Mouse (Mus musculus): ENCODE data around the gene Tfb2m. TPM values are rescaled to one million over a fixed set of nuclear protein-coding genes. Genes with fewer than 3 reads are reported as not detected.
A peak's percentile ranks its signal among the peaks of the same experiment; 100 is the strongest.

Gene Tfb2m
- polyA plus RNA-seq, 1 experiment from 2014 or later, result 31.0 TPM

GRCm38 (mm10) chr1:179488520-179488919 is 57.5 kb downstream of the Tfb2m start:
- ATAC-seq (ENCODE audit: insufficient read depth, low FRiP score), result no peak
- no peak overlapping the region for H3K27ac ChIP-seq (ENCODE audit: low read length)
- WGBS, result 88% methylated on average over 5 of the region's 5 CpGs

GRCm38 (mm10) chr1:179487990-179488389 is 58.1 kb downstream of the Tfb2m start:
- no peak overlapping the region for H3K27ac ChIP-seq (ENCODE audit: low read length)
- H3K9ac ChIP-seq (ENCODE audit: low read length), result no peak overlapping the region
- H3K36me3 ChIP-seq (ENCODE audit: control insufficient read depth, insufficient read depth, low read length), result no peaks in the 10 kb centered on the region
- H3K4me1 ChIP-seq (ENCODE audit: control insufficient read depth, insufficient read depth, low read length), result peaks cover 6% of the 10 kb centered on the region; the same call in 1 of the 2 replicates
- no peak overlapping the region for H3K4me3 ChIP-seq (replicated peaks; ENCODE audit: low read length)
- no peaks in the 10 kb centered on the region for H3K27me3 ChIP-seq (ENCODE audit: control insufficient read depth, insufficient read depth, low read length)
- no peak for ATAC-seq (ENCODE audit: insufficient read depth, low FRiP score)
- 46% methylated on average over 5 of the region's 5 CpGs for WGBS
- H3K9me3 ChIP-seq (replicated peaks; ENCODE audit: control insufficient read depth, low read length), result no peaks in the 10 kb centered on the region
- no peak overlapping the region for H3K4me2 ChIP-seq (ENCODE audit: low read depth, low read length)

More at GRCm38 (mm10) chr1:179488520-179488919, 57.5 kb downstream of the Tfb2m start:
- peaks cover 6% of the 10 kb centered on the region; the same call in 1 of the 2 replicates for H3K4me1 ChIP-seq (ENCODE audit: control insufficient read depth, insufficient read depth, low read length)
- H3K36me3 ChIP-seq (ENCODE audit: control insufficient read depth, insufficient read depth, low read length), result no peaks in the 10 kb centered on the region
- H3K9ac ChIP-seq (ENCODE audit: low read length), result no peak overlapping the region
- no peak overlapping the region for H3K4me2 ChIP-seq (ENCODE audit: low read depth, low read length)
- H3K4me3 ChIP-seq (replicated peaks; ENCODE audit: low read length), result no peak overlapping the region
- no peaks in the 10 kb centered on the region for H3K27me3 ChIP-seq (ENCODE audit: control insufficient read depth, insufficient read depth, low read length)
- H3K9me3 ChIP-seq (replicated peaks; ENCODE audit: control insufficient read depth, low read length), result no peaks in the 10 kb centered on the region

- H3K27ac ChIP-seq (ENCODE audit: low read length), result no peak overlapping the region
- no peak for ATAC-seq (ENCODE audit: insufficient read depth, low FRiP score)
- no peaks in the 10 kb centered on the region for H3K36me3 ChIP-seq (ENCODE audit: control insufficient read depth, insufficient read depth, low read length)
- H3K4me2 ChIP-seq (ENCODE audit: low read depth, low read length), result no peak overlapping the region
- no peak overlapping the region for H3K4me3 ChIP-seq (replicated peaks; ENCODE audit: low read length)
- H3K4me1 ChIP-seq (ENCODE audit: control insufficient read depth, insufficient read depth, low read length), result peaks cover 6% of the 10 kb centered on the region; the same call in 1 of the 2 replicates
- H3K9ac ChIP-seq (ENCODE audit: low read length), result no peak overlapping the region
- 78% methylated on average over 2 of the region's 2 CpGs for WGBS
- no peaks in the 10 kb centered on the region for H3K27me3 ChIP-seq (ENCODE audit: control insufficient read depth, insufficient read depth, low read length)
- no peaks in the 10 kb centered on the region for H3K9me3 ChIP-seq (replicated peaks; ENCODE audit: control insufficient read depth, low read length)
Measured at GRCm38 (mm10) chr1:179487238-179487637, 58.8 kb downstream of the Tfb2m start.

GRCm38 (mm10) chr1:179485784-179486540 is 60.1 kb downstream of the Tfb2m start:
- no peak overlapping the region for H3K27ac ChIP-seq (ENCODE audit: low read length)
- no peak overlapping the region for H3K4me3 ChIP-seq (replicated peaks; ENCODE audit: low read length)
- H3K27me3 ChIP-seq (ENCODE audit: control insufficient read depth, insufficient read depth, low read length), result no peaks in the 10 kb centered on the region
- WGBS, result 36% methylated on average over 3 of the region's 3 CpGs
- peaks cover 6% of the 10 kb centered on the region; the same call in 1 of the 2 replicates for H3K4me1 ChIP-seq (ENCODE audit: control insufficient read depth, insufficient read depth, low read length)
- no peaks in the 10 kb centered on the region for H3K9me3 ChIP-seq (replicated peaks; ENCODE audit: control insufficient read depth, low read length)
- no peak overlapping the region for H3K9ac ChIP-seq (ENCODE audit: low read length)
- H3K4me2 ChIP-seq (ENCODE audit: low read depth, low read length), result no peak overlapping the region
- peak; percentile 44; the same call in 1 of the 2 replicates for ATAC-seq (ENCODE audit: insufficient read depth, low FRiP score)
- no peaks in the 10 kb centered on the region for H3K36me3 ChIP-seq (ENCODE audit: control insufficient read depth, insufficient read depth, low read length)

- Histone ChIP-seq H3K9me3 (replicated peaks; ENCODE audit: control insufficient read depth, low read length) (no peaks in the 10 kb centered on the region), H3K36me3 (ENCODE audit: control insufficient read depth, insufficient read depth, low read length) (no peaks in the 10 kb centered on the region)
- ATAC-seq (ENCODE audit: insufficient read depth, low FRiP score), result no peak
Measured at GRCm38 (mm10) chr1:179480862-179481261, 65.2 kb downstream of the Tfb2m start.

More at GRCm38 (mm10) chr1:179480862-179481261, 65.2 kb downstream of the Tfb2m start:
- Histone ChIP-seq H3K4me3 (replicated peaks; ENCODE audit: low read length) (no peak overlapping the region), H3K9ac (ENCODE audit: low read length) (no peak overlapping the region), H3K27me3 (ENCODE audit: control insufficient read depth, insufficient read depth, low read length) (no peaks in the 10 kb centered on the region), H3K27ac (ENCODE audit: low read length) (no peak overlapping the region), H3K4me2 (ENCODE audit: low read depth, low read length) (no peak overlapping the region), H3K4me1 (ENCODE audit: control insufficient read depth, insufficient read depth, low read length) (peaks cover 4% of the 10 kb centered on the region; the same call in 1 of the 2 replicates)
- whole genome bisulfite sequencing, result 64% methylated on average over 4 of the region's 4 CpGs

Other genes with a start within 250 kb of the Tfb2m start
- 18.8 and 18.9 TPM in 2 replicates for gene Smyd3, start 28.2 kb downstream of the Tfb2m start, polyA plus RNA-seq (2015; fragmentation: Nextera tagmentation; extraction: Ambion mirVana)
- 16.6 and 18.8 TPM in 2 replicates for gene Cnst, start 103 bp upstream of the Tfb2m start, polyA plus RNA-seq (2015; fragmentation: Nextera tagmentation; extraction: Ambion mirVana)
- 55.2 and 65.1 TPM in 2 replicates for gene Sccpdh, start 121.9 kb upstream of the Tfb2m start, polyA plus RNA-seq (2015; fragmentation: Nextera tagmentation; extraction: Ambion mirVana)
- gene Kif28, start 199.0 kb upstream of the Tfb2m start, polyA plus RNA-seq (2015; fragmentation: Nextera tagmentation; extraction: Ambion mirVana), result 0.04 TPM in 1 of 2 replicates, not detected in the other

All from stomach, embryonic 16.5 days (tissue).